Mouse (Mus musculus): ENCODE results near the gene Abhd14b.

GRCm38 (mm10) chr9:106436566-106436965 lies 10.7 kb upstream of the Abhd14b start:
- no peak for TF ChIP-seq EP300 (IDR thresholded peaks at IDR 0.05; ENCODE audit: low read depth in 1 of 2, low read length in 2 of 2)
- no peak for TF ChIP-seq MYC (IDR thresholded peaks at IDR 0.05; ENCODE audit: low read depth, low read length)
- no peak for TF ChIP-seq POLR2A (IDR thresholded peaks at IDR 0.05; ENCODE audit: control insufficient read depth in 1 of 2, insufficient read depth in 1 of 2, low read depth in 1 of 2, low read length in 2 of 2, poor library complexity in 1 of 2)
- no peak for TF ChIP-seq CTCF (IDR thresholded peaks at IDR 0.05 in 2 of 3, conservative IDR thresholded peaks at IDR 0.05 in 1 of 3; ENCODE audit: control insufficient read depth in 1 of 3, insufficient read depth in 1 of 3, low read depth in 2 of 3, low read length in 3 of 3, poor library complexity in 1 of 3, severe bottlenecking in 1 of 3)
- no peak for TF ChIP-seq MAX (IDR thresholded peaks at IDR 0.05; ENCODE audit: low read length)
- TF ChIP-seq TAL1 (IDR thresholded peaks at IDR 0.05; ENCODE audit: low read length) = no peak

Data from MEL (cell line).